Mouse (Mus musculus) 3T3-L1 (cell line): ENCODE measurements at regions not wholly inside any gene's neighbourhood (a gene's known extent, or its start where the extent isn't known, plus 50 kb on each side); places are given as distances from the start of the nearest gene placed in this dataset.

Source experiments
- DNase-seq: peaks from one replicate; pipeline ENCODE4 v3.0.0-alpha.2; 2015; ENCODE audit warnings: low read depth, low spot score

DNA sequence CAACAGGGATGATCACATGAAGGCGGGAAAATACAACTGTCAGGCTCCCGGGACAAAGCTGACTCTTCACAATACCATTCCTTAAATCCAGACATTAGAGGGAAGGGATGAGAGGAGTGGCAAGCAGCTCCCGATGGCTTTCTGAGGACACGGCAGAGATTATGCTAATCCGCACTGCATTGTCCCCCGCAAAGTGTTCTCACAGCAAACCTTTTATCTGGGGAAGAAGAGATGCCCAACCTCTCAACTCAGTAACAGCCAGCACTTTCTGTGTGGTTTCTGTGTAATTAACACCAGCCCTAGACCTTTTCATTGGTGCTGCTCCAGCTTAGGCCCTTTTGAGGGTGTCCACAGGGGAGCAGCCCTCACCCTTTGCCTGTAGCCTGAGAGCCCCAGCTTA is 137.9 kb downstream of the Barhl2 start:
- DNase-seq = no peak

DNA sequence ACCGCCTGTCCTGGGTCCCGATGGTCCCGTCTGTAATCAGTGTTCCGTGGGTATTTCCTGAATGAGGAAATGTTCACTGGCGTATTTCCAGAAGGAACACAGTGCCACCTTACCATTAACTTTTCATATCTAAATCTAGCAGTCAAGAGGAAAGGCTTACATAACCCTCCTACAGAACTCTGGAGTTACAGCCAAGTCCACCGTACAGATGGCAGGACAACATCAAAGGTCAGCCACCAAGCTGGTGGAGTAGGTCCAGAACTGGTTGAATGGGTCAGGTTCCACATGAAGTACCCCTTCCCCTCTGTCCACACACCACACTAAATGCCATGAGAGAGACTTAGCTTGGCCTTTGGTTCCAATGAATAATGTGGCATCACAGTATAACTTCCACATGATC is 139.7 kb downstream of the Barhl2 start:
- DNase-seq = no peak

DNA sequence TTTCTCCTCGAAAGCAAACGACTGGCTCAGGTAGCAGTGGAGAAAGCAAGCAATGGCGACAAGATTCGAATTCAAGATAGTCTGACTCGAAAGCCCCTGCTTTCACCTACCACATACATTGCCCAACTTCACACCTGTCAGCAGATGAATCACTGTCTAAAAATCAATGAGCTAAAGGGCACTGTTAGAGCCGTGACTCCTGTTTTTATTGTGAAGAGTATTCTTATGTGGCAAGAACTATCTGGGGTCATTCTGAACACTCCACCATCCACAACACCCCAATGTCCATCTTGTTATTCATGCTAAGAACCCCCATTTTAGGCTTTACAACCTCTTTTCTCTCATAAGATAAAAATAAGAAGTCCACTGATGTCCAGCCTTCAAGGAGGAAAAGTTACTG is 144.1 kb downstream of the Barhl2 start:
- DNase-seq = no peak

DNA sequence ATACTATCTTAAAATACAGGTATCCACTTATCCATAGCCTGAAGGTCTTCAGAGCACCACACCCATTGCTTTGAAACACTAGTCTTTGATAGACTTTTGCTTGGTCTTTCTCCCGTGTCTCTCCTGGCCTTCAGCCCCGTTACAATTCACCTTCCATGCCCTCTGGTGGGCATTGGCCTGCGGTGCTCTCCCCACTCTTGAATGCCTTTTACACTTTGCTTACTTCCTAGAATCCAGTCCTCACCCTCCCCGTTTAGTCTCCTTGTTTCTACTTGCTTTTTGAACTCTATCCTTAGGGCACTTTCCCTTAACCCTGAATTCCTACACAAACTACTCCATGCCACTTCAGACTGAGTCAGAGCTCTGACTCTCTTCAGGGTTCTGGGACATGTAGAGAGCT is 156.6 kb downstream of the Barhl2 start:
- no peak for DNase-seq

DNA sequence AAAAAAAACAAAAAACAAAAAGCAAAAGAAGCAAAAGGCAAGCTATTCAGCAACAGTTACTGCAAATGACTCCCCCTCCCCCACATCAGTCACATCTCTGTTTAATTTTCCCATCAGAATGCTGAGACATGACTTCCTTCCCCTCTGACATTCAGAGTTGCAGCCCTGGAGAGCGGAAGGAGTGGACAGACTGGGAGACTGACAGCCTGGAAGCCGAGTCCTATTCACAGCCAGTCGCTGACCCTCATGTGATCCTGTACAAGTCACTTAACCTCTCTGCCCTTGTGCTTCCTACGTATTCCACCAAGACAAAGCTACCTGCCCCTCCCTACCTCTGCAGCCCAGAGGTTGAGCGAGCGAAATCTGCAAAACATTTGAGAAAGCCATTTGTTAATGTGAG is 161.2 kb downstream of the Barhl2 start:
- no peak for DNase-seq

DNA sequence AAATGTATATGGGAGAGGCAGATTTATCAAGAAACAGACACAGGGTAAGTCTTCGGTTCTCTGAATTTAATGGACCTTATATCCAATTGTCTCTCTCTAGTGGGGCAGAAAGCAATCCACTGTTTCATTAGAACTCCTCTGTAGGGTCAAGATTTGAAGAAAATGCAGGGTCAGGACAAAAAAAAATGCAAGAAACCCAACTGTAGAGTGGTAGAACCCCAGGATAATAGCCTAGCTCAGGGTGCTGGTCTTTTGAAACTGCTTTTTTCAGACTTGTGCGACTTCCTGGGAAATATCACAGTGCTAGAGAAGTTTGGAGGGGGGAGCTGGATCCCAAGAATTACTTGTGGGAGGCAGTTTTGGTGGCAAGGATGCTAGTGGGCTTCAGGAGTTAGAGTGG is 162.0 kb downstream of the Barhl2 start:
- DNase-seq = no peak

DNA sequence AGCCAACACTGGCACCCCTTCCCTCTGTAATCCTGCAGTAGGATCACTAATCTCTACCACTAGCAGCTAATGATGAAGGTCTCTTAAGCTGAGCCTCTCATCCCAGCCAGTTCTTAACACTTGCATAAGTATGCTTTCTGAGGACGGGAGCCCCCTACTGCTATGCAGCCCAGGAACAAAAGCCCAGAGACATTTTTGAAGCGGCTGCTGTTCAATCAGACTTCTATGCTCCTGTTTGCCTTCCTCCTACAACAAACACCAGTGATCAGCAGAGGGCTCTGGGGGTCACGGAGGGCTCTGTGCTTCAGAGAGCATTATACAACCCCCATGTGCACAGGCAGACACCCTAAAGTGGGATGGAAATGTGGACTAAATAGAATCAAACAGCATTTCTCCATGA is 162.4 kb downstream of the Barhl2 start:
- no peak for DNase-seq

DNA sequence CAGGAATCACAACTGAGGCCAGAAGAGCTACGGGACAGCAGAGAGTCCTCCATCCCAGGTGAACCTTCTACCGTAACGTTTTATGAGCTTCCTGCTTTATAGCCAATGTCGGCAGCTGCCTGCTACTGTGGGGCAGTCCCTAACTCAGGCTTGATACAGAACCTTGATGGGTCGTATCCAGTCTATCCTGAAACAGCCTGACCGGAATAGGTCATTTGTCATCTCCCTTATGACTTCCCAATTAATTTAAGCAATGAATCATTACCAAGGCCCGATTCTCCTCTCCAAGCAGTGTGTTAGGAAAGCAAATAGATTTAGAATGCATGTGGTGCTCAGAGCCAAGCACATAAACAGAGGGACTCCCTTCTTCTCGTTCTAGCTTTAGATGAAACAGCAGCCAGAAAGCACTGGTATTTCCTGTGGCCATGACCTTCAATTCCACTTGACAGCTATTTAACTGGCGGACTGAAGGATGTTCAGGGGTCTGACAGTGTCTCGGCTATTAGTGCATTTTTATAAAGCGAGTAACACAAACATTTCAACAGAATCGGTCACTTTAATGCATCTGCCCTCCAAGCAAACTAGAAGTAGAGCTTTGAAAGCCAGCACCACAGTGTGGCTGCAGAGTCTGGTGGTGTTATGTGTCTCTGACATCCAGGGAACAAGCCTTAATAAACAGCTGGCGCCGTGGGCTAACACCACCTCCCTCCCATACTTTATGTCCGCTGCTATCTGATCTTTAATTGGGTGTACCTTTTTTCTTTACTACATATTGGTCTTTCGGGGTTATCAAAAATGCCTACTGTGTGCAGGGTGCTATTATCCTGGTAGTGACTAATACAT is 165.4 kb downstream of the Barhl2 start:
- DNase-seq = no peak

DNA sequence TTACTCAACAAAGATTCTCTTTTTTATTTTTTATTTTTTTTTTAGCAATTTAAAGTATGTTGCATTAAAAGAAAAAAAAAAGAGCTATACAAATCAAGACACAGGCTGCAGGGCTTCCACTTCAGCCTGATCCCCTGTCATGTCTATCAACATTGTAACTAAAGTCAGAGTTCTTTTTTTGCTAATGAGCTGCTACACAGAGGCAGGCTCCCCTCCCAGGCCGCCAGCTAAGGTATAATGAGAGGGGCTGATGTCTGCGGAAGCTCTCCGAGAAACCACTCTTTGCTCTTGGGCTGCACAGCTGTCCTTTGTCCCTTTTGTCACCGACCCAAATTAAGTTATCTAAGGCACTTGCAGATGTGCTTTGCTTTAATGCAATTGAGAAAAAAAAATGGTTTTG is 172.8 kb downstream of the Barhl2 start:
- DNase-seq = no peak

DNA sequence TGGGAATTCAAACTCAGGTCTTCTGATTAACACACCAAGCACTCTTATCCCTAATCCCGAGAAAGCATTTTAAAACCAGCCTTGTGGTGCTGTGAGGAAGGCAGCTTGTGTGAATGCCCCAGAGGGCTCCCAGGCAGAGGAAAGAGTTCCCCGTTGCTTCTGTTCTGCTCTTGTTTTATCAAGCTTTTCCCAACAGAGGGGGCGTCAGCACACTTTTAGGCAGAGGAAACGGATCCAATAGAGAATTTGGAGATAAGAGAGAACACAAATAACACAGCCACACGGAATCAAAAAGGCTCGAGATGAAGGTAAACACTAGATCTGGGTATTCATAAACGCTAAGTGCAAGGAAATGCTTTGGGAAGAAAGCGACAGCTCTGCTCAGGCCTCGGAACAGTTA is 173.2 kb downstream of the Barhl2 start:
- DNase-seq = no peak

DNA sequence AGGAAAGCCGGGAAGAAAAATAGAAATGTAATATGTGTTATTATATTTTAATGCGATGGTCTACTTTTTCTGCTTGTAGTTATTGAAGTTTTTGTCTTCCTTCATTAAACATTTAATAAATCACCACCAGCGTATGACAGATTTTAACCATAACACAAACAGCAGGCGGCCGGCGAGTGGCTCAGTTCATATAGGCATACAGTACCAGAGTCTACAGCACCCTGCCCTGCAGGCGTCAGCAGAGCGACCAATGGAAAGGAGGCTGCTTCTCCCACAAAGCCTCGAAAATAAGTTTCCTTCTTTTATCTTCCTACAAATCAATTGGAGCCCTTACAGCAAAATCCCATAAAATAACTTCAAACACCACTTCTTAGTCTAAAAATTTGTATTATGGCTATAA is 175.3 kb downstream of the Barhl2 start:
- no peak for DNase-seq

DNA sequence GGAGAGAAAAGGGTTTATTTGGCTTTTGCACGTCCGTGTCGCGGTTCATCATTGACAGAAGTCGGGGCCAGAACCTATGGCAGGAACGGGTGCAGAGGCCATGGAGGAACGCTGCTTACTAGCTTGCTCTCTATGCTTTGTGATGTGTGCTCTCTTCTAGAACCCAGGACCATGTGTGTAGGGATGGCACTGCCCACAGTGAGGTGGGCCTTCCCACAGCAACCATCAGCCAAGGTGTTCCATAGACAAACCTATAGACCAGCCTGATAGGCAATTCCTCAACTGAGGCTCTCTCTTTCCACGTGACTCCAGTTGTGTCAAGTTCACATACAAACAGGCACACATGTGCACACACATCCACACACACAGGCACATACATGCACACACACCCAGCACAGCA is 180.2 kb downstream of the Barhl2 start:
- no peak for DNase-seq

DNA sequence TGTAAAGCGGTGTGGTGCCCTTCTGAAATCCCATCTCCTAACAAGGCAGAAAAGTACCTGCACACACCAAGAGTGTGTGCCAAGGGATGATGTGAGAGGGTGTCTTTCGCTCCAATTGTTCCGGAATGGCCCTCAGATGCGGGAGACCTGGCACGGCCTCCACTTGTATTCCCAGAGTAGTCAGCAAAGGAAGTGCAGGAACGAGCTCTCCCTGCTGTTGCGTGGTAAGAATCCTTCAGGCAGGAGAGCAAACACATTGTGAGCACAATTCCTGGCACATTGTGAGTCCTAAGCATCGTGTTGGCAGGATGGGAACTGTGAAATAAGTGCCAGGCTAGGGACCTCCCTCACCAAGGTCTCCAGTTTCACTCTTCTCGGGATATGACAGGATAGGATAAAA is 180.7 kb downstream of the Barhl2 start:
- DNase-seq = no peak

DNA sequence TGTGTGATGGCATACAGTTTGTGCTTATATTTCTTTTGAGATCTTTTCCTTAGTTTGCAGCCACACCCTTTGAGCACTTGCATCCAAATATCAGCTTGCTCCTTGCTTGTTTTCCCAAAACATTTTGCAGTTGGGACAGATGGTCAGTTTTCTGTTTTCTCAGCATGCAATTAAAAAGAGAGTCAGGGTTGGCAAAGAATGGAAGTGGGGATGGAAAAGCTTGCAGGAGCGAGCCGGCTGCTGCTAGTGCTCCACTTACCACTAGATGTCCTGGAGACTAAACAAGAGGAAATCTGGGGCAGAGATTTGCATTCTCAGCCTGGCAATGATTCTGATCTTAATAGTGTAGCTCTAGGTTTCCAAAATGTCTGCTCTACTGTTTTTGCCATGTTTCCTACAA is 181.8 kb downstream of the Barhl2 start:
- peak; percentile 3 for DNase-seq

DNA sequence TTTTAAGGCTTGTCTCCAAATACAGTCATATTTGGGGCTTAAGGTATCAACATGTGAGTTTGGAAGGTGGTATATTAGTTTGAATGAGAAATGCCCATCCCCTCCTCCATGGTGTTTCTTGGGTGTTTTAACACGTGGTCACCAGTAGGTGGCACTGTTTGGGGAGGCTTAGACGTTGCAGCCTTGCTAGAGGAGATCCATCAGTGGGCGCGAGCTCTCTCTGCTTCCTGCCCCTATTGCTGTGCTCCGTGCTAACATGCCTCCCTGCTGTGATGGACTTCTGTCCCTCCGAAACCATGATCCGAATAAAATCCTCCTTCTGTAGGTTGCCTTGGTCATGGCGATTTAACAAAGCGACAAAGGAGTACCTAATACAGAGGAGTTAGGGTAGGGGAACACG is 183.3 kb downstream of the Barhl2 start:
- peak; percentile 7 for DNase-seq

DNA sequence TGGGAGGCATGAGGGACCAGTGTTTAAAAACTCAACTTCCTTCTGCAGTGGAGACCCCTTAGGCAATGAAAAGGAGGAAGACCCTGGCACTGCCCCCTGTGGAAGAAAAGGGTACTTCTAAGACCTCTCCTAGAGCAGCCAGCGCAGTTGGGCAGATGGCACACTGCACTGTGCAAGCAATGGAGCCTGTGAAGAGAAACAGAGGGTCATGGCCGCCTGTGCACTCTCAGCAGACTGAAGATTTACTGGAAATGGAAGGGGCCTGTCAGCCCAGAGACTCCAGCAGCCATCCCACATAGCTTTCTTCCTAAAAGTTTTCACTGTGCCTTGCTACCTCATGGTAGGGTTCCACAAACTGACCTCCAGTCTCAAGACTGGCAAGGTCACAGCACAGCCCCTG is 193.4 kb downstream of the Barhl2 start:
- no peak for DNase-seq

DNA sequence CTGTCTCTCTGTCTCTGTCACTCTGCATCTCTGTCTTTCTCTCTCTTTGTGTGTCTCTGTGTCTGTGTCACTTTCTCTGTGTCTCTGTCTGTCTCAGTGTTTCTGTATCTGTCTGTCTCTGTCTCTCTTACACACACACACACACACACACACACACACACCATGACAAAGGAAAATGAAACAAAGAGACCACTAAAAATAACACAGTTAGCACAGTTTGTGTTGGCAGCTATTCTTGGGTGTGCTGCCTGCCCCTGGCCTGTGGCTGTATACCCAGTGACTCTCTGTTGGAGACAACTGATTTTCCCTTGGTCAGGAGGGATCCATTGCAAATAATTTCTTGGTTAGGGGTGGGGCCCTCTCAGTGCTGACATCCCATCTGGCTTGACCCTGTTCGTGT is 200.8 kb downstream of the Barhl2 start:
- no peak for DNase-seq

DNA sequence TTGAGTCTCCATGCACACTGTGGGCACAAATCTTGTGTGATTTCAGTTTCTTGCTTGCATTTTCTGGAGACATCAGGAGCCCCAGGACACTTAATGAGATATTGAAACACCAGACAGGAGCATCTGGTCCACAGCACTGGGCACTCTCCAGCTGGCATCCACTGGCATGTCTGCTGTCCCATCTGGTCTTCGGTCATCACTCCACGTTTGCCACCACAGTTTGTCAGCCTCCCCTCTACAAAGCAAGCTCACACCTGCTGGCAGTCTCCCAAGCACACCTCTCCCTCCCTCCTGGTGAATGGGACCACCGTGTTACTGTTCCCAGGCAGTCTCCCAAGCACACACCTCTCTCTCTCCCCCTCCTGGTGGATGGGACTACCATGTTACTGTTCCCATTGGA is 228.8 kb downstream of the Barhl2 start:
- DNase-seq = no peak

DNA sequence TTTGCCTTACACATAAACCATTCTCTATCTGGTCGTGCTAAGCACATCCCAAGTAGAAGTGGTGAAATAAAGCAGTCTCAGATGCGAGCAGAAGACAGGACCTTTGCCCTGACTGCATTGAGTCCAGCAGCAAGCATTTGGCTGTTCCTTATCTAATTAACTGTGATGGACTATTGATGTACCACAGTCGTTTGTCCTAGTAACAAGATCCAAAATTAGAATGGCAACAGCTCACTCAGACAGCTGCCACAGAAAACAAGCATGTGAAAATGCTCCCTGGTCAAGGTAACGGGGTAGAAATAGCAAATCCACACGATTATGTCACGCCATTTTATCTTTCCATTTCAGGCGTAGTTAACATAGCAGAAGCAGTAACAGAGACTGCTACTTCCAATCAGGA is 233.8 kb downstream of the Barhl2 start:
- no peak for DNase-seq

DNA sequence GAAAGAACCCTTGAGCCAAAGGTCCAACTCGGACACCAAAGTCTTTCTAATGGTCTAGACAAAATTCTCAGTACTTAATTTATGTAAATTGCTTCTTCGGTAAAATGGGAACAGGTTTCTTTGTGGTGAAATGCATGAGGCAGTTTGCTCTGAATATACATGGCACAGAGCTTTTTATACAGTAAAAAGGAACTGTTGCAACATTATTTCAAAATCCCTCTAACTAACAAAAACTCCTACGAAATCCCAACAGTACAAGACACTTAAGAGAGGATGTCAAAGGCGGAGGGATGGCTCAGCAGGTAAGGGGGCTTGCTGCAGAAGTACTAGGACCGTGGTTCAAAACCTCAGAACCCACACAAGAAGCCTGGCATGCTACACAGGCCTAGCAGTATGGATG is 248.4 kb downstream of the Barhl2 start:
- DNase-seq = no peak

DNA sequence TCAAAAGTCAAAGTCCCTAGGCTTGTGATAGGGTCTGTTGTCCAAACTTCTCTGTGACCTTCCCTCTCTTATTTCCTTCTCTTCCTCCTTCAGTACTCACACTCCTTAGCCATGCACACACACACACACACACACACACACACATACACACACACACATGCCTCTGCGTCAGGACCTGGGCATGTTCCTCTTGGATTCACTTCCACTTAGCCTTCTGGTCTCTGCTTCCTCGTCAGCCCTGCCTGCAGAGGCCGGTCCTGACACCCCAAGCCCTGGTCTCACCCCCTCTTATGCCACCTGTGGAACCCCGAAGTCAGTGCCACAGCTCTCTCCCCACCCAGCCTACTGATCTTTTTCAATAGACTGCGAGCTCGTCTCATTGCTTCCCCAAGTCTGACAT is 250.3 kb downstream of the Barhl2 start:
- no peak for DNase-seq

DNA sequence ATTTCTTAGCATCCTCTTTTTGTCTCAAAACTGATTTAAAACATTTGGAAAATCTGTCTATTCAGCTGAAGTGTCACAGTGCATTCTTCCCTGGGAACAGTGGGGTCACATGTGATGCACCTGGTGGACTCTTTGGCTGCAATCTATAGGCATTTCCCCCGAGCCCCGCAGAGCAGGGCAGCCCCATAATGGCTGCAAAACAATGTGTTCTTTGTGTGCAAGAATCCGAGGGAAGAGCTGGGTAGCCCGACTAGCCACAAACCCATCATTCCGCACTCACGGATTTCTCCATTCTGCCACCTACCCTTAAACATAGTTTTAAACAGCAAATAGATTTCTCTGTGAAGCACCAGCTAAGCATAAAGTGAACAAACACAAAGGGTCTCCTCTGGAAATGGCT is 252.2 kb downstream of the Barhl2 start:
- no peak for DNase-seq

DNA sequence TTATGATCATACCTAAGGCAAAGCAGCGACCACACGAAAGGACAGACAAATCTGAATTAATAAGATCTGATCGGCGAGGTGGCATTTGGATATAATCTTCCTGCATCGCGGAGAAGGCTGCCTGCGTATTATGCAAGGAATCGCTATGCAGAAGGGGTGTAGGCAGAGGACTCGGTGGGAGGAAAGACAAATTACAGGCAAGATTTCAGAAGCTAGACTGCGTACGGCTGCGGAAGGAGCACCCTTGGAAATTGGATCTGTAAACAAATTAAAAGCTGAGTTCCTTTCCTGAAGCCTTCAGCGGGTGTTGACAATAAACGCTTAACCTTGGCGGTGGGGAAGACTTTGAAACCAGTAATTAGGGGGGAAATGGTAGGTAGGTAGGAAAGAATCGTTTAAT is 257.3 kb downstream of the Barhl2 start:
- no peak for DNase-seq

DNA sequence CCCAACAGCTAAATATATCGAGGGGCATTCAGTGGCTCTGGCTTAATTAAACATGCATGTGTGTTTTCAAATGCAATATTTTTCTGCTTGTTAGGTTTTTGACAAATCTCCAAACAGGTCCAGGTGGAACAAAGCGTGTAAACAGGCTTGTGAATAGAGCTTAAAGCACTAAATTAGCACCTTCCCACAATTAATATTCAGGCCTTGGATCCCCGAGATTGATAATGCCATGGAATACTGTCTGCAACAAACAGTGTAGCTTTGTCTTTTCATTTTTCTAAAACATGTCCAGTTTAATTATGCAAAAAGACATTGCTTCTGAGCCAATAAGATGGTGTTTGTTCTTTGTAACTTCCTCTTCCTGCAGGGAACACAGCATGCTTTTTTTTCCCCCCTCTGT is 258.9 kb downstream of the Barhl2 start:
- DNase-seq = no peak
